Mouse (Mus musculus) hindbrain, embryonic 14.5 days (tissue): ENCODE results near the gene Map2k5. TPM values are rescaled to one million over a fixed set of nuclear protein-coding genes. Genes with fewer than 3 reads are reported as not detected.

Experiments used
- ATAC-seq: fragments of 200-750 bp; cut with Nextera tagmentation; 2 replicates; pipeline ENCODE4 v1.8.0; 2017; ENCODE audit warnings: moderate number of reproducible peaks, mild to moderate bottlenecking, moderate TSS enrichment, moderate library complexity; ENCODE audit not compliant: low FRiP score
- DNase-seq: peaks from one replicate; pipeline ENCODE4 v3.0.0-alpha.2; 2015; ENCODE audit warnings: low spot score
- H3K27ac ChIP-seq: fragments of 300-500 bp; sonication (generic); 2 replicates; pipeline ENCODE4 v1.5.1; 2014; ENCODE audit warnings: mild to moderate bottlenecking, moderate library complexity
- H3K27me3 ChIP-seq: fragments of 300-500 bp; sonication (generic); 2 replicates; pipeline ENCODE4 v1.6.1; 2014; ENCODE audit warnings: mild to moderate bottlenecking, low read length, mixed read lengths; ENCODE audit not compliant: control insufficient read depth, insufficient read depth
- H3K36me3 ChIP-seq: fragments of 300-500 bp; sonication (generic); replicated peaks from 2 replicates; pipeline ENCODE4 v1.6.1; 2014; ENCODE audit not compliant: control insufficient read depth, insufficient read depth
- H3K4me1 ChIP-seq: fragments of 300-500 bp; sonication (generic); replicated peaks from 2 replicates; pipeline ENCODE4 v1.6.1; 2014; ENCODE audit warnings: antibody characterized with exemption, low read length, mixed read lengths; ENCODE audit not compliant: control insufficient read depth, insufficient read depth
- H3K4me2 ChIP-seq: fragments of 300-500 bp; sonication (generic); replicated peaks from 2 replicates; pipeline ENCODE4 v1.6.1; 2014; ENCODE audit warnings: mild to moderate bottlenecking, moderate library complexity
- H3K4me3 ChIP-seq: fragments of 300-500 bp; sonication (generic); replicated peaks from 2 replicates; pipeline ENCODE4 v1.5.1; 2014; ENCODE audit warnings: mild to moderate bottlenecking, low read length
- H3K9ac ChIP-seq: fragments of 300-500 bp; sonication (generic); 2 replicates; pipeline ENCODE4 v1.6.1; 2014
- H3K9me3 ChIP-seq: fragments of 300-500 bp; sonication (generic); 2 replicates; pipeline ENCODE4 v1.6.1; 2016; ENCODE audit warnings: low read length; ENCODE audit not compliant: control insufficient read depth
- WGBS: fragments of 180-500 bp; shearing (Covaris S2); extraction: QIAGEN DNeasy Blood & Tissue Kit; methylation state at CpG from one replicate; pipeline ENCODE4 v1.1.7; 2014; 5-methylcytosine and 5-hydroxymethylcytosine counted together
- polyA plus RNA-seq: library from polyadenylated mRNA; unstranded; fragments of >200 nt; fragmentation: Nextera tagmentation; extraction: Ambion mirVana; gene quantifications from 2 replicates; pipeline ENCODE4 v1.2.1, GENCODE M21; 2014

Map2k5 gene
- polyA plus RNA-seq, 1 experiment from 2014 or later, result 35.9 TPM

DNA sequence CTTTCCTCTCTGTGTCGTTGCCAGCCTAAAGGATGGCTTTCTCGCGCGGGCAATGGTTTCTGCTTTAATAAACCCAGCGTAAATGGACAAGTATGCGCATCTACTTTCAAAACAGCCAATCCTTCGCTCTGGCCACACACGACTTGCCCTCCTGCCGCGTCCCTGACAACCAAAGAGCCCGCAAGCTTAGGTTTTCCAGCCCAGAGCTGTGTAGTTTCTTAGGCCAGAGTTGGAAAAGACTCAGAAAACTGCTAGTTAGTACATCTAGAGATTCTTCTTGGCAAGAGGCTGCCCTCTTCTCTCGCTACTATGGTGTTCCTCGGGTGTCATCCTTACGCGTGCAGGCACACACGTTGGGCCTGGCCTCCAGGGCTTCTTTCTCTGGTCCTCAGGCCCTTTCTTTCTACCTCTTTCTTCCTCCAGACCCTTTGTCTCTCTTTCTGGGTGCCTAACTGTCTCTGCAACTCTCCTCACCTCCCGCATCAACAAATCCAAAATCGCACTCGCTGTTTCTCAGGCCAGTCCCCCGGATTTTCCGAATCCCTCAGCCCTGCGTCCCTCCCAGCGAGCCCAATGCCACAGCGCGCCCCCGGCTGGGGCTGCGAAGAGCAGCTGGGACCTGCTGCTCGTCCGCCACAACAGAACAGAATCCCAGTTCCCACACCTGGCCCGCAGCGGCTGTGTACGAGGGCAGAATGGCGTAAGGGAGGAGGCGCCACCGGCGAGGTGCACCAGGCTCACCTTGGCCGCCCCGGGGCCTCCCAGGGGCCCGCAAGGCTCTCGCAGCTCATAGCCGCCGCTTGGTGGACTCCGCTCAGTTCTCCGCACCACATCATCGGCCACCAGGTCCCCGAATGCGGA lies 233.8 kb downstream of the Map2k5 start:
- Histone ChIP-seq H3K36me3 (no peaks in the 10 kb centered on the region), H3K4me3 (peak overlapping the region; percentile 47), H3K9ac (peak overlapping the region; percentile 68), H3K9me3 (no peaks in the 10 kb centered on the region), H3K27me3 (peaks cover 96% of the 10 kb centered on the region), H3K4me1 (peaks cover 7% of the 10 kb centered on the region; the same call in 1 of the 2 replicates), H3K4me2 (peak overlapping the region; percentile 60), H3K27ac (peak overlapping the region; percentile 87)
- under 1% methylated on average over 47 of the region's 47 CpGs for WGBS
- ATAC-seq (no peak), DNase-seq (peak; percentile 30)

DNA sequence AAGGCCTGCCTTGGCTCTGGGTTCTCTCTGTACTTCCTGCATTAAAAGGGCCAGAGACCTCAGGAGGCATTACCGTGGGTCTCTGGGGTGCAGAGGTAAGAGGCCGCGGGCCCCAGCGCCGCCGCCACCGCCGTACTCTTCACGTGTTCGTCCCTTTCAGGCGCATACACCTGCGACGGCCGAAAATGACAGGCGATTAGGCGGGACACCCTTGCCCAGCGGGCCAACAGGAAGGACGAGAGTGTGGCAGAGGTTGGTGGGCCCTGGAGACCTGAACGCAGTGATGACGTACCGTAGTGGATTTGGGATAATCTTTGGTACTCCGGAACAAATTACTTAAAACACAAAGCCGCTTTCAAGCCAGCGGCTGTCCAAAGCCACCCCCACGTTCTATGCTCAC lies 234.5 kb downstream of the Map2k5 start:
- Histone ChIP-seq H3K9ac (peak overlapping the region; percentile 68), H3K27me3 (peaks cover 98% of the 10 kb centered on the region), H3K4me2 (peak overlapping the region; percentile 60), H3K27ac (peak overlapping the region; percentile 87), H3K9me3 (no peaks in the 10 kb centered on the region), H3K36me3 (no peaks in the 10 kb centered on the region), H3K4me1 (peaks cover 12% of the 10 kb centered on the region), H3K4me3 (peak overlapping the region; percentile 47)
- DNase-seq (no peak), ATAC-seq (no peak)
- WGBS, result under 1% methylated on average over 25 of the region's 25 CpGs

DNA sequence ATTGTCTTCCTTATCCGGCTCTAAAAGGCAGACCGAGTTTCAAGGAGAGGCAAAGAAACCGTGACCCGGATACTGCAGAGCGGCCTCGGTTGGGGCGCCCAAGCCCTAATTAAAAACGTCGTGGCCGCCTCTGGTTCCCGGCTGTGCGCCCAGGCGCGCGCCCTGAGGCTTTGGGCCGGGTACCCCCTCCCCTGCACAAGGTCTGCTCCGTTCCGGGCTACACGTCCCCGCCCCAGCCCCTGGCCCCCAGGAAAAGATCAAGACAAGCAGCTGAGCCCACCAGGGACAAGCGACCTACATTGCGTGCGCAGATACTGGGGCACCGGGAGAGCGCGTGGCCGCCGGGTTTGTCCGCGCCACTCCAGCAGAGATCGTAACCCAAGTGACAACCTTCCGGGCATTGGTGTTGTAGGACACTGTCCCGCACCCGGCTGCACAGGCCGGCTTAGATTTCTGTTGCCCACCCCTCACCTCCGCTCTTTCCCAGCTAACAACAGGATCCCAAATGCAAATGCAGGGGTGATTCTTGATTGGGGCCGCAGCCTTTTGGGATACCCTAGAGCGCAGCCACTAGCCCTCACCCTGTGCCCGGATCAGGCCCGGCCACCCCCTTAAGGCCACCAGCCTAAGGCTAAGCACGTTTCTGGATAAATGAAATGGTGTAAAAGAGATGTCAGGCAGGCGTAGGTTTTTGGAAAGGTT lies 235.2 kb downstream of the Map2k5 start:
- WGBS, result 1% methylated on average over 42 of the region's 42 CpGs
- peak overlapping the region; percentile 68 for H3K9ac ChIP-seq
- peaks cover 12% of the 10 kb centered on the region for H3K4me1 ChIP-seq
- peak overlapping the region; percentile 87 for H3K27ac ChIP-seq
- DNase-seq (no peak), ATAC-seq (no peak)
- no peaks in the 10 kb centered on the region for H3K36me3 ChIP-seq
- H3K4me2 ChIP-seq, result peak overlapping the region; percentile 60
- peaks cover 98% of the 10 kb centered on the region for H3K27me3 ChIP-seq
- H3K9me3 ChIP-seq, result no peaks in the 10 kb centered on the region
- H3K4me3 ChIP-seq, result peak overlapping the region; percentile 47

DNA sequence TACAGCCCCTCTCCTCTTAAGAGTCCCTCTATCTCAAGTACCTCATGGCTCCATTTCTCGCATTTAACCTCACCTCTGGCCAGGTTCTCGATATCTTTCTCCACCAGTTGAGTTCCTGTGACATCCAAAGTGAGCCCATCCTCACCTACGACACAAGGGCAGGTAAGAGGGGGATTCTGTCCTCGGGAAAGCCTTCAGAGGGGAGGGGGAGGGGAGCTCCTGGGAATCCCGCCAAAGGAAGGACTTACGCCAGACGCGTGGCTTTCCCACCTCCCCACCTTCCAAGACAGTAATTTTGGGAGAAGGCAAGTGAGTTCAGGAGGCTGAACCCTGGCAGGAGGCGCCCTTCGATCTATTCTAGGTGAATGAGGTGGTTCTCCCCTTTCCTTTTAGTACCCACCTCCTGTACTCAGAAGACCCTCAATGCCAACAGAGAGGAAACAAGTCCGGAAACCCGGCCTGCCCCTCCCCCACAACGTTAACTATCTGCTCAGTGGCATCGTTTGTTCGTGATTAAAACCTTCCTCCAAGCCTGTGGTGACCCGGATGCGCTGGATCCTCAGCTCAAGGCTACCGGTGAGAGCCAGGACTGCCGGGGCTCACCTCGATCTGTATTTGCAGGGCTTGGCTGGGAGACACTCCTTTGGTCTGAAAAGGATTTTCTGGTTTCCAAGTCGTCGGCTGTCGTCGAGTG lies 235.9 kb downstream of the Map2k5 start:
- DNase-seq (no peak), ATAC-seq (no peak)
- Histone ChIP-seq H3K4me2 (peak overlapping the region; percentile 60), H3K4me3 (peak overlapping the region; percentile 47), H3K27ac (peak overlapping the region; percentile 87), H3K9ac (peak overlapping the region; percentile 68), H3K27me3 (peaks cover 99% of the 10 kb centered on the region), H3K36me3 (no peaks in the 10 kb centered on the region), H3K4me1 (peaks cover 12% of the 10 kb centered on the region), H3K9me3 (no peaks in the 10 kb centered on the region)
- WGBS, result 2% methylated on average over 24 of the region's 24 CpGs

DNA sequence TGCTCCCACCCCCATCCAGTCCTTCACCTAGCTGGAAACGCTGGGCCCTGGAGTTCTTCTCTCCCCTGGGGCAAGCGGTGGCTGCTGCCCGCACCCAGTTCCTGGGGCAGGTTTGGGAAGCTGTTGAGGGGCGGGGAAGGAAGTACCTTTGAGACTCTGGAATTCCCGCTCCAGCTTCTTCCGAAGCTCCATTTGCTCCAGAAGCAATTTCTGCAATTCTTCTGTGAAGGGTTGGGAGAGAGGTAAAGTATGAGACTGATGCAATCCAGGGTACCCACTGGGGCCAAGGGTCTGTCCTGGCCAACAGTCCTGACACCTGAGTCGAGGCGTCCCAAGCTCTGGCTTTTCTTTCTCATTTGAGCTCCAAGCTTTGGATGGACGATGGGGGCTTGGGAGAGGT lies 237.5 kb downstream of the Map2k5 start:
- peaks cover 18% of the 10 kb centered on the region for H3K4me1 ChIP-seq
- peak overlapping the region; percentile 20; the same call in 1 of the 2 replicates for H3K27ac ChIP-seq
- peak overlapping the region; percentile 60 for H3K4me2 ChIP-seq
- ATAC-seq (no peak), DNase-seq (no peak)
- peaks cover 95% of the 10 kb centered on the region for H3K27me3 ChIP-seq
- peak overlapping the region; percentile 1; the same call in 1 of the 2 replicates for H3K4me3 ChIP-seq
- H3K9ac ChIP-seq, result 0 out of 2 replicates have a peak overlapping the region, but pooled peaks have one; percentile 9
- H3K36me3 ChIP-seq, result no peaks in the 10 kb centered on the region
- no peaks in the 10 kb centered on the region for H3K9me3 ChIP-seq
- under 1% methylated on average over 9 of the region's 9 CpGs for WGBS

DNA sequence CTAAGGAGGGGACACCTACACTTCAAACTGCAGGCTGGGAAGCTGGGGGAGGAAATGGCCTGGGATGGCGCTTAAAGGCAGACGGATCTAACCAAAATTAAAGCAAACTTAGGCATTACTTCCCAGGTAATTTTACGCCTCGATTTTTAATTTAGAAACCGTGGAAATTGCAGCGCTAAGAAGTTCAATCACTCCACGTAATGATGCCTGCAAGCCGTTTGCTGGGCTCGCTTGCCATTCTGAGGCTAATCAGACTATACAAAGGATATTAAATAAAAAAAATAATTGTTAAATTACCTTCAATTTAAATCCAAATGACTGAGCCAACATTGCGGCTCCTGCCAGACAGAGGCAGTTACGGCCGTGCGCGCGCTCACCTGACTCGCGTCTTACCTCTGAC lies 238.0 kb downstream of the Map2k5 start:
- Histone ChIP-seq H3K4me2 (peak overlapping the region; percentile 60), H3K4me3 (peak overlapping the region; percentile 1; the same call in 1 of the 2 replicates), H3K4me1 (peaks cover 24% of the 10 kb centered on the region), H3K27ac (peak overlapping the region; percentile 20), H3K9me3 (no peaks in the 10 kb centered on the region), H3K36me3 (no peaks in the 10 kb centered on the region), H3K9ac (0 out of 2 replicates have a peak overlapping the region, but pooled peaks have one; percentile 9), H3K27me3 (peaks cover 95% of the 10 kb centered on the region)
- DNase-seq, result peak; percentile 33
- 3% methylated on average over 17 of the region's 17 CpGs for WGBS
- no peak for ATAC-seq

DNA sequence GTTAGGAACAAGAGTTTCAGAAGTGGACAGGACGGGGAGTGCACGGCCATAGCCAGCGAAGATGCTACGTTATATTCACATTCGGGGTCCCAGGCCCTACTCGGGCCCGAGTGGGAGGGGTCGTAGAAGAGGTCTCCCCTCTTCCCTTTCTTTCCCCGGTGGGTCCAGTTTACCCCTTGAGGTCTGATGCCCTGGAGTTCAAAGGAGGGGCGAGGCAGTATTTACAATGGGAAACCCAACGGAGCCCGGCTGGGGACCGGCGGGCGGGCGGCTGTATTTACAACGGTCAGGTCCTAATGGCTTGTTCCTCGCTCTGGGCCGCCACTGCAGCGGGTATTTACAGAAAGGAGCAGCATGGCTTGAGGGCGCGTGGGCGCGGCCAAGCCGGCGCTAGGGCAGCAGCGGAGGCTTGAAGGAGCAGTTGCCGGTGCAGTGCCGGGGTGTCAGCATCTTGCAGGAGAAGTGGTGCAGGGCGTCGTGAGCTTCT lies 239.2 kb downstream of the Map2k5 start:
- H3K4me3 ChIP-seq, result peak overlapping the region; percentile 20
- peaks cover 34% of the 10 kb centered on the region for H3K4me1 ChIP-seq
- WGBS, result under 1% methylated on average over 31 of the region's 31 CpGs
- H3K27ac ChIP-seq, result peak overlapping the region; percentile 20; the same call in 1 of the 2 replicates
- no peaks in the 10 kb centered on the region for H3K9me3 ChIP-seq
- H3K4me2 ChIP-seq, result peak overlapping the region; percentile 60
- peak; percentile 38 for DNase-seq
- H3K36me3 ChIP-seq, result no peaks in the 10 kb centered on the region
- H3K27me3 ChIP-seq, result peaks cover 94% of the 10 kb centered on the region
- peak overlapping the region; percentile 24; the same call in 1 of the 2 replicates for H3K9ac ChIP-seq
- no peak for ATAC-seq

DNA sequence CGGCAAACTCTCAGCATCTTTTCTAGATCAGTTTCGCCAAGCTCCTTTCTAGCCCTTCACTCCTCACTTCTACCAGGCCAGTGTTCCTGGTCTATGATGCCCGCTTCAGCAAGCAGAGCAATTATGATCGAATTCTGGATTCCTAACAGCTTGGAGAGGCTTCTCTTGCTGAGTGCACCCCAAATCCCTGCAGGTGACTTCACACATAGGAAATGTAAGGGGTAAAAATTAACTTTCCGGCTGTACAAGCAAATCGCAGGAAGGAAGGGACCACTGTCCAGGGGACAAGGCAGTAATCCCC lies 240.1 kb downstream of the Map2k5 start:
- WGBS, result 2% methylated on average over 6 of the region's 6 CpGs
- Histone ChIP-seq H3K4me1 (peaks cover 37% of the 10 kb centered on the region), H3K9me3 (no peaks in the 10 kb centered on the region), H3K9ac (no peak overlapping the region), H3K4me2 (peak overlapping the region; percentile 60), H3K36me3 (no peaks in the 10 kb centered on the region), H3K4me3 (peak overlapping the region; percentile 20; the same call in 1 of the 2 replicates), H3K27ac (no peak overlapping the region), H3K27me3 (peaks cover 86% of the 10 kb centered on the region)
- DNase-seq, result no peak
- ATAC-seq, result no peak
